Mouse (Mus musculus) liver, embryonic 11.5 days (tissue): ENCODE results near the gene Cnr2. TPM values are rescaled to one million over a fixed set of nuclear protein-coding genes. Genes with fewer than 3 reads are reported as not detected.

Experiments used
- polyA plus RNA-seq: library from polyadenylated mRNA; unstranded; fragments of >200 nt; fragmentation: Nextera tagmentation; extraction: Ambion mirVana; gene quantifications from 2 replicates; pipeline ENCODE4 v1.2.1, GENCODE M21; 2014

Cnr2 gene
- polyA plus RNA-seq, 1 experiment from 2014 or later: 6.3 TPM

Other genes with a start within 250 kb of the Cnr2 start
- gene Ifnlr1, start 209.1 kb upstream of the Cnr2 start, polyA plus RNA-seq: 0.07 and 0.13 TPM in 2 replicates
- gene Il22ra1, start 167.2 kb upstream of the Cnr2 start, polyA plus RNA-seq: 0.10 and 0.49 TPM in 2 replicates
- gene Myom3, start 135.7 kb upstream of the Cnr2 start, polyA plus RNA-seq: 0.11 TPM in 1 of 2 replicates, not detected in the other
- 233 and 249 TPM in 2 replicates for gene Srsf10, start 39.6 kb upstream of the Cnr2 start, polyA plus RNA-seq
- gene Pnrc2, start 21.5 kb upstream of the Cnr2 start, polyA plus RNA-seq: 133 and 147 TPM in 2 replicates
- 39.6 and 47.7 TPM in 2 replicates for gene Fuca1, start 25.3 kb downstream of the Cnr2 start, polyA plus RNA-seq
- gene Hmgcl, start 51.1 kb downstream of the Cnr2 start, polyA plus RNA-seq: 97.1 and 104 TPM in 2 replicates
- 47.7 and 49.8 TPM in 2 replicates for gene Gale, start 68.3 kb downstream of the Cnr2 start, polyA plus RNA-seq
- gene Lypla2, start 77.2 kb downstream of the Cnr2 start, polyA plus RNA-seq: 104 and 106 TPM in 2 replicates
- 96.9 and 106 TPM in 2 replicates for gene Pithd1, start 91.9 kb downstream of the Cnr2 start, polyA plus RNA-seq
- 48.6 and 51.6 TPM in 2 replicates for gene Eloa, start 126.4 kb downstream of the Cnr2 start, polyA plus RNA-seq
- 567 and 611 TPM in 2 replicates for gene Rpl11, start 158.0 kb downstream of the Cnr2 start, polyA plus RNA-seq
- gene Id3, start 248.1 kb downstream of the Cnr2 start, polyA plus RNA-seq: 191 and 200 TPM in 2 replicates